9 mouse cellular contexts compared by ENCODE assay signal in genomic region chr16:32246351-32246791, GRCm38 (mm10). TPM values are rescaled to one million over a fixed set of nuclear protein-coding genes. Genes with fewer than 3 reads are reported as not detected.
DNase-seq lines count a peak whose midpoint lies in the region; ATAC-seq and TF ChIP-seq lines count a peak whose summit lies in the region.
"Had no signal": no experiment of that assay in that cellular context is flagged by ENCODE, and none has a peak within 500 bp of the region (broad histone marks: within the 10 kb centered on the region; RNA-seq: fewer than 3 reads in every experiment).

No protein-coding gene starts in this region.

- H3K4me3 ChIP-seq in intestine, embryonic 16.5 days (ENCODE audit: low read length): peak overlapping the region; percentile 93
- H3K4me3 ChIP-seq in limb, embryonic 15.5 days: peak overlapping the region; percentile 98
- peak overlapping the region; percentile 95 for H3K4me3 ChIP-seq in midbrain, embryonic 16.5 days (ENCODE audit: low read depth, low read length)
- H3K4me3 ChIP-seq in stomach, postnatal 0 days (ENCODE audit: low read depth, low read length): peak overlapping the region; percentile 76

- no peaks in the 10 kb centered on the region for H3K9me3 ChIP-seq in intestine, embryonic 16.5 days (ENCODE audit: control insufficient read depth, low read length)
- no peaks in the 10 kb centered on the region for H3K9me3 ChIP-seq in limb, embryonic 15.5 days
- no peaks in the 10 kb centered on the region for H3K9me3 ChIP-seq in midbrain, embryonic 16.5 days (replicated peaks; ENCODE audit: control insufficient read depth, low read length, poor library complexity, severe bottlenecking)
- H3K9me3 ChIP-seq in stomach, postnatal 0 days (ENCODE audit: control insufficient read depth, low read length): no peaks in the 10 kb centered on the region

- peak; percentile 68 for ATAC-seq in intestine, embryonic 16.5 days
- ATAC-seq in limb, embryonic 15.5 days (ENCODE audit: insufficient number of reproducible peaks, low FRiP score, low TSS enrichment, low read depth): peak; percentile 22; the same call in 1 of the 2 replicates
- peak; percentile 66 for ATAC-seq in midbrain, embryonic 16.5 days
- peak; percentile 48 for ATAC-seq in stomach, postnatal 0 days (ENCODE audit: low FRiP score, low TSS enrichment)

- H3K4me1 ChIP-seq in intestine, embryonic 16.5 days (ENCODE audit: control insufficient read depth, insufficient read depth, low read length): peaks cover 18% of the 10 kb centered on the region
- peaks cover 19% of the 10 kb centered on the region for H3K4me1 ChIP-seq in limb, embryonic 15.5 days
- peaks cover 25% of the 10 kb centered on the region for H3K4me1 ChIP-seq in midbrain, embryonic 16.5 days (ENCODE audit: control insufficient read depth, insufficient read depth, low read length)
- no peaks in the 10 kb centered on the region for H3K4me1 ChIP-seq in stomach, postnatal 0 days (replicated peaks; ENCODE audit: control insufficient read depth, insufficient read depth)

- no peak for TF ChIP-seq CTCF in stomach, postnatal 0 days (IDR thresholded peaks at IDR 0.05; ENCODE audit: low read depth)

- under 1% methylated on average over 40 of the region's 41 CpGs for WGBS in intestine, embryonic 16.5 days
- under 1% methylated on average over 40 of the region's 41 CpGs for WGBS in limb, embryonic 15.5 days
- under 1% methylated on average over 34 of the region's 41 CpGs for WGBS in midbrain, embryonic 16.5 days
- 0% methylated on average over 38 of the region's 41 CpGs for WGBS in stomach, postnatal 0 days

- H3K4me2 ChIP-seq in intestine, embryonic 16.5 days (ENCODE audit: low read depth, low read length): peak overlapping the region; percentile 82
- H3K4me2 ChIP-seq in limb, embryonic 15.5 days: peak overlapping the region; percentile 71
- peak overlapping the region; percentile 77 for H3K4me2 ChIP-seq in midbrain, embryonic 16.5 days (ENCODE audit: low read length)
- H3K4me2 ChIP-seq in stomach, postnatal 0 days (replicated peaks; ENCODE audit: low read depth): peak overlapping the region; percentile 79

- TF ChIP-seq EP300 in stomach, postnatal 0 days (optimal IDR thresholded peaks at IDR 0.05): no peak

- peak overlapping the region; percentile 95 for H3K9ac ChIP-seq in intestine, embryonic 16.5 days (ENCODE audit: low read depth, low read length)
- peak overlapping the region; percentile 90 for H3K9ac ChIP-seq in limb, embryonic 15.5 days
- H3K9ac ChIP-seq in midbrain, embryonic 16.5 days (ENCODE audit: low read depth, low read length): peak overlapping the region; percentile 96
- H3K9ac ChIP-seq in stomach, postnatal 0 days (ENCODE audit: low read length): peak overlapping the region; percentile 86

- no peaks in the 10 kb centered on the region for H3K36me3 ChIP-seq in intestine, embryonic 16.5 days (ENCODE audit: control insufficient read depth, insufficient read depth, low read length)
- H3K36me3 ChIP-seq in limb, embryonic 15.5 days: no peaks in the 10 kb centered on the region
- no peaks in the 10 kb centered on the region for H3K36me3 ChIP-seq in midbrain, embryonic 16.5 days (ENCODE audit: control insufficient read depth, insufficient read depth, low read length)
- no peaks in the 10 kb centered on the region for H3K36me3 ChIP-seq in stomach, postnatal 0 days (ENCODE audit: control insufficient read depth, insufficient read depth, low read length)

- no peaks in the 10 kb centered on the region for H3K27me3 ChIP-seq in intestine, embryonic 16.5 days (replicated peaks; ENCODE audit: control insufficient read depth, insufficient read depth, low read length)
- no peaks in the 10 kb centered on the region for H3K27me3 ChIP-seq in limb, embryonic 15.5 days
- no peaks in the 10 kb centered on the region for H3K27me3 ChIP-seq in midbrain, embryonic 16.5 days (ENCODE audit: control insufficient read depth, insufficient read depth, low read depth, low read length)
- no peaks in the 10 kb centered on the region for H3K27me3 ChIP-seq in stomach, postnatal 0 days (ENCODE audit: control insufficient read depth, insufficient read depth, low read length)

- peak; percentile 60 for DNase-seq in 3T3-L1 (ENCODE audit: low read depth, low spot score)
- DNase-seq in R1 (ENCODE audit: low read depth, low spot score): peak; percentile 82
- peak; percentile 73 to 77 for DNase-seq in cerebellum, postnatal 14 days
- peak; percentile 37 to 47 for DNase-seq in frontal cortex, postnatal 25 days (ENCODE audit: low spot score in 2 of 2)
- DNase-seq in stomach, postnatal 0 days (ENCODE audit: low spot score): peak; percentile 70

- H3K27ac ChIP-seq in intestine, embryonic 16.5 days (ENCODE audit: low read length): peak overlapping the region; percentile 95
- H3K27ac ChIP-seq in limb, embryonic 15.5 days: peak overlapping the region; percentile 94
- peak overlapping the region; percentile 88 for H3K27ac ChIP-seq in midbrain, embryonic 16.5 days (ENCODE audit: low read length)
- peak overlapping the region; percentile 97 for H3K27ac ChIP-seq in stomach, postnatal 0 days (replicated peaks)

RNA-seq across cellular contexts. Expression of gene Fbxo45, which starts 0.6 kb away (rescaled TPM):
- polyA plus RNA-seq in intestine, embryonic 16.5 days (2015; fragmentation: Nextera tagmentation; extraction: Ambion mirVana): 2.6 and 2.7 TPM in 2 replicates
- 9.5 and 11.6 TPM in 2 replicates for polyA plus RNA-seq in limb, embryonic 15.5 days (2015; fragmentation: Nextera tagmentation; extraction: Ambion mirVana)
- 5.9 and 8.2 TPM in 2 replicates for polyA plus RNA-seq in midbrain, embryonic 16.5 days (2015; fragmentation: Nextera tagmentation; extraction: Ambion mirVana)
- polyA plus RNA-seq in stomach, postnatal 0 days (2015; fragmentation: Nextera tagmentation; extraction: Ambion mirVana): 11.7 and 11.8 TPM in 2 replicates

RNA-seq across cellular contexts. Expression of gene Wdr53, which starts 0.7 kb away (rescaled TPM):
- 17.2 and 17.6 TPM in 2 replicates for polyA plus RNA-seq in intestine, embryonic 16.5 days (2015; fragmentation: Nextera tagmentation; extraction: Ambion mirVana)
- polyA plus RNA-seq in limb, embryonic 15.5 days (2015; fragmentation: Nextera tagmentation; extraction: Ambion mirVana): 19.9 and 22.0 TPM in 2 replicates
- 13.8 and 16.0 TPM in 2 replicates for polyA plus RNA-seq in midbrain, embryonic 16.5 days (2015; fragmentation: Nextera tagmentation; extraction: Ambion mirVana)
- 17.7 and 22.3 TPM in 2 replicates for polyA plus RNA-seq in stomach, postnatal 0 days (2015; fragmentation: Nextera tagmentation; extraction: Ambion mirVana)

RNA-seq across cellular contexts. Expression of gene Smco1, which starts 24.9 kb away (rescaled TPM):
- not detected in 2 replicates for polyA plus RNA-seq in intestine, embryonic 16.5 days (2015; fragmentation: Nextera tagmentation; extraction: Ambion mirVana)
- polyA plus RNA-seq in limb, embryonic 15.5 days (2015; fragmentation: Nextera tagmentation; extraction: Ambion mirVana): 0.20 TPM in 1 of 2 replicates, not detected in the other
- polyA plus RNA-seq in midbrain, embryonic 16.5 days (2015; fragmentation: Nextera tagmentation; extraction: Ambion mirVana): not detected in 2 replicates
- 0.06 and 0.08 TPM in 2 replicates for polyA plus RNA-seq in stomach, postnatal 0 days (2015; fragmentation: Nextera tagmentation; extraction: Ambion mirVana)
- polyA plus RNA-seq: gonadal fat pad, adult 2 months had no signal

RNA-seq across cellular contexts. Expression of gene Rnf168, which starts 30.9 kb away (rescaled TPM):
- 14.4 and 16.8 TPM in 2 replicates for polyA plus RNA-seq in intestine, embryonic 16.5 days (2015; fragmentation: Nextera tagmentation; extraction: Ambion mirVana)
- polyA plus RNA-seq in limb, embryonic 15.5 days (2015; fragmentation: Nextera tagmentation; extraction: Ambion mirVana): 29.8 and 31.4 TPM in 2 replicates
- 24.2 and 25.9 TPM in 2 replicates for polyA plus RNA-seq in midbrain, embryonic 16.5 days (2015; fragmentation: Nextera tagmentation; extraction: Ambion mirVana)
- polyA plus RNA-seq in stomach, postnatal 0 days (2015; fragmentation: Nextera tagmentation; extraction: Ambion mirVana): 17.9 and 20.2 TPM in 2 replicates

Comparison
In these comparisons a context has a peak if more than half of its experiments do, and no peak if none do; other contexts are left out.
1. Peak in every context shown above with its lines: DNase-seq, ATAC-seq, H3K4me3 ChIP-seq and H3K27ac ChIP-seq.